Mouse (Mus musculus): Measurements from ENCODE around the gene Bax.
A peak's percentile ranks its signal among the peaks of the same experiment; 100 is the strongest.

DNA sequence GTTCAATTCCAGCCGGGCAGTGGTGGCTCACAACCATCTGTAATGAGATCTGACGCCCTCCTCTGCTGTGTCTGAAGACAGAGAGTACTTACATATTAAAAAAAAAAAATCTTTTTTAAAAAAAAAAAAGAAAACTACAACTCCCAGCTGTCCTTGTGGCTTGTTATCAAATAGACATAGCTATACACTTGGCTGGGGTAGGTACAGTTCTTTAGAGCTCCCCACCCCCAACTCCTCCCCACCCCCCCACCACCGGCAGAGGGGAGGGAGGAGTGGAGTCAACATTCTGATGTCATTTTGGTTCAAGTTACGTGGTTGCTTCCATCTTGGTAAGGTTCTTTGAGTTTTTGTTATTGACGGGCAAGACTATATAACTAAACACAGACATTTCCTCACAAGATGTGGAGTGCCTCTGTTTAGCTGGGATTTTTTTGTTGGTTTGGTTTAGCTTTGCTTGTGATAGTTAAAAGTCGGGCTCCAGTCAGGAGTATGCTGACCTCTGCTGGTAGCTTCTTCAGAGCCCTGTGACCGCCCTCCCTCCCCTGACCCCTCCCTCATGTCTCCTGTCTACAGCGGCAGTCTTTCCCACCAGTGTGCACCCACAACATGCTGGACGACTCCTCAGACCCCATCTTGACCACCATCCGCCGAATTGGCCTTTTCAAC is 19.2 kb downstream of the Bax start:
- TF ChIP-seq POLR2A (IDR thresholded peaks at IDR 0.05; ENCODE audit: insufficient read depth, low read depth, low read length) (no peak), CTCF (IDR thresholded peaks at IDR 0.05) (peak; percentile 65)

Measured in heart, adult 2 months (tissue).